Mouse (Mus musculus) spleen, adult 2 months (tissue): ENCODE data around the gene Fbxo46.

ENCODE experiments used
- CTCF ChIP-seq: fragments of 200-500 bp; IDR thresholded peaks from 2 replicates; pipeline ENCODE4 v1.5.1; 2011; ENCODE audit warnings: mild to moderate bottlenecking, inconsistent platforms; ENCODE audit not compliant: insufficient read depth, insufficient read length, insufficient replicate concordance; ENCODE audit errors: extremely low read depth
- POLR2A ChIP-seq: fragments of 200-500 bp; IDR thresholded peaks from 2 replicates; pipeline ENCODE4 v1.6.1; 2011; ENCODE audit warnings: low read depth, low read length, inconsistent platforms

GRCm38 (mm10) chr7:19164189-19164588 lies 44.5 kb downstream of the Fbxo46 start:
- TF ChIP-seq POLR2A, result no peak
- TF ChIP-seq CTCF, result no peak
